Mouse (Mus musculus) heart, embryonic 13.5 days (tissue): ENCODE measurements around the gene Rangrf. TPM values are rescaled to one million over a fixed set of nuclear protein-coding genes. Genes with fewer than 3 reads are reported as not detected.
"Not testable (repeated sequence)": the region's sequence is repeated elsewhere in the genome, so short reads cannot be mapped to it uniquely, and the experiment has no call there.

Experiments
- ATAC-seq: fragments of 200-750 bp; cut with Nextera tagmentation; 2 replicates; pipeline ENCODE4 v1.8.0; 2017; ENCODE audit warnings: moderate TSS enrichment; ENCODE audit not compliant: insufficient number of reproducible peaks, low FRiP score, low TSS enrichment; ENCODE audit errors: extremely low read depth
- H3K27ac ChIP-seq: fragments of 300-500 bp; sonication (generic); replicated peaks from 2 replicates; pipeline ENCODE4 v1.5.1; 2015; ENCODE audit warnings: moderate library complexity, mild to moderate bottlenecking, inconsistent platforms
- H3K27me3 ChIP-seq: fragments of 300-500 bp; sonication (generic); replicated peaks from 2 replicates; pipeline ENCODE4 v1.6.1; 2015; ENCODE audit warnings: mild to moderate bottlenecking, inconsistent platforms
- H3K36me3 ChIP-seq: fragments of 300-500 bp; sonication (generic); 2 replicates; pipeline ENCODE4 v1.6.1; 2015; ENCODE audit warnings: mild to moderate bottlenecking, inconsistent platforms
- H3K4me1 ChIP-seq: fragments of 300-500 bp; sonication (generic); 2 replicates; pipeline ENCODE4 v1.6.1; 2015; ENCODE audit warnings: inconsistent platforms
- H3K4me2 ChIP-seq: fragments of 300-500 bp; sonication (generic); 2 replicates; pipeline ENCODE4 v1.6.1; 2015; ENCODE audit warnings: inconsistent platforms, mild to moderate bottlenecking, moderate library complexity
- H3K4me3 ChIP-seq: fragments of 300-500 bp; sonication (generic); 2 replicates; pipeline ENCODE4 v1.5.1; 2015; ENCODE audit warnings: moderate library complexity, mild to moderate bottlenecking, inconsistent platforms
- H3K9ac ChIP-seq: fragments of 300-500 bp; sonication (generic); 2 replicates; pipeline ENCODE4 v1.6.1; 2015; ENCODE audit warnings: inconsistent platforms, mild to moderate bottlenecking, moderate library complexity
- H3K9me3 ChIP-seq: fragments of 300-500 bp; sonication (generic); 2 replicates; pipeline ENCODE4 v1.6.1; 2016; ENCODE audit warnings: inconsistent platforms
- WGBS: fragments of 180-500 bp; shearing (Covaris S2); methylation state at CpG from one replicate; pipeline ENCODE4 v1.1.7; 2015; ENCODE audit warnings: mixed read lengths; 5-methylcytosine and 5-hydroxymethylcytosine counted together
- polyA plus RNA-seq: library from polyadenylated mRNA; unstranded; fragments of >200 nt; fragmentation: Nextera tagmentation; extraction: Ambion mirVana; gene quantifications from 2 replicates; pipeline ENCODE4 v1.2.1, GENCODE M21; 2015

The Rangrf gene
- polyA plus RNA-seq, 1 experiment from 2014 or later: 67.9 TPM

DNA sequence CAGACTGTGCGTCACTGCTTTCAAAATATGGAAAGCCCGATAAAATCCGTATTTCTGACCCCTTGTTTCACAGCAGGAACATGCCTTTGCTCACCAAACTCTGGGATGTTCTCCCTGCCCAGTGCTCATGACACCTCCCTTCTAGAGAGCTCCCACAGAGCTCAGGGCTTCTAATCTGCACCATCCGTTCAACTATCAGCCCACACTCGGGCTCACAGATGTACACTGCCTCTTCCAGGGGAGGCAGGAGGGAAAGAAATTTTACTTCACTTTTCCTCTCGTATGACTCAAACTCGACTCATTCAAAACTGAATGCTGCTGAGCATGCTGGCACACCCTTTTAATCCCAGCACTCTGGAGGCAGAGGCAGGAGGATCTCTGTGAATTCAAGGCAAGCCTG is 30.2 kb upstream of the Rangrf start:
- Histone ChIP-seq H3K4me2 (no peak overlapping the region), H3K27ac (no peak overlapping the region), H3K36me3 (peaks cover 33% of the 10 kb centered on the region), H3K4me3 (no peak overlapping the region), H3K4me1 (peaks cover 11% of the 10 kb centered on the region), H3K27me3 (no peaks in the 10 kb centered on the region), H3K9me3 (no peaks in the 10 kb centered on the region), H3K9ac (no peak overlapping the region)
- WGBS: 78% methylated on average over 7 of the region's 7 CpGs
- no peak for ATAC-seq

DNA sequence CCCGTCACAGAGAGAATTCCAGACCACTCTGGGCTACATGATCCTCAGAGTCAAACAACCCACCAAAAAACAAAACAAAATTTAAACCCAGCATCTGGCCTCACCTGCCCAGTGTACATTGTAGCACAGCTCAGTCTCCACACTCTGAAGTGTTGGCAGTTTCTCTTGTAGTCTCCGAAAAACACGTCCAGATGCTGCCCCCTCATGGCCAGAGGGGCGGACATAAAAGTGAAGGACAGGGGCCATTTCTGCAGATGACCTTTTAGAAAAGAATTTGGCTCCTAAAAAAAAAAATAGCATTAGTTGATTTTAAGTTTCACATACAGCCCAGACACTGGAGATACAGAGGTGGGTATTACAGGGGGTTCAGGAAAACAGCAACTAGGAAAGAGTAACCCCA is 28.6 kb upstream of the Rangrf start:
- Histone ChIP-seq H3K9me3 (no peaks in the 10 kb centered on the region), H3K36me3 (peaks cover 49% of the 10 kb centered on the region), H3K9ac (no peak overlapping the region), H3K27me3 (no peaks in the 10 kb centered on the region), H3K4me3 (no peak overlapping the region), H3K27ac (no peak overlapping the region), H3K4me1 (peaks cover 11% of the 10 kb centered on the region), H3K4me2 (no peak overlapping the region)
- ATAC-seq: no peak
- 42% methylated on average over 4 of the region's 4 CpGs for WGBS

DNA sequence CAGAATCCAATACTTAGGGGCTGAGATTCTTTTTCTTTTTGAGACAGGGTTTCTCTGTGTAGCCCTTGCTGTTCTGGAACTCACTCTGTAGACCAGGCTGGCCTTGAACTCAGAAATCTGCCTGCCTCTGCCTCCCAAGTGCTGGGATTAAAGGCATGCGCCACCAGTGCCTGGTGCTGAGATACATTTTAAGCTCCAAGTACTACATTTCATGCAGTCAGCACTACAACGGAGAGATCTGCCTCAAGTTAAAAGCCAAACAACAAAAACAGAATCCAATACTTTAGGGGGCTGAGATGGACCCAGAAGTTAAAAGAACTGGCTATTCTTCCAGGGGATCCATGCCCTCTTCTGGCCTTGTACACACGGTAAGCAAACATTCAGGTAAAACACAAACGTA is 27.8 kb upstream of the Rangrf start:
- peaks cover 57% of the 10 kb centered on the region for H3K36me3 ChIP-seq
- not testable (repeated sequence) for H3K4me1 ChIP-seq, H3K9ac ChIP-seq, H3K27me3 ChIP-seq, H3K4me2 ChIP-seq, H3K9me3 ChIP-seq, H3K27ac ChIP-seq, H3K4me3 ChIP-seq, ATAC-seq
- 94% methylated on average over 4 of the region's 4 CpGs for WGBS

DNA sequence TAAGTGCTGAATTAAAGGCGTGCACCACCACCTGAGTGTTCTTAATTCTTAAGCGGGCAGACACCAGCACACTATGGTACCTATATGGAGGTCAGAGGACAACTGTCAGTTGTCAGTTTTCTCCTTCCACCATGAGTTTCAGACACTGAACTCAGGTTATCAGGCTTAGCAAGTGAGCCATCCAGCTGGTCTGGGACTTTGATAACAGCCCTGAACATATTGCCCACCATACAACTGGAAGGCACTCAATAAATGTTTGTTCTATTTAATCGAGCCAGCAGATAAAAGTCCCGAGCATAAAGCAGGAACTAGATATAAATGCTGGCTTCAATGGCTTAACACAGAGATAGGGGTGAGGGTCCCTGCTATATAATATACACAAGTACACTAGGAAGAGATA is 22.1 kb upstream of the Rangrf start:
- no peak for ATAC-seq
- no peak overlapping the region for H3K27ac ChIP-seq
- no peaks in the 10 kb centered on the region for H3K4me1 ChIP-seq
- H3K4me2 ChIP-seq: no peak overlapping the region
- no peaks in the 10 kb centered on the region for H3K9me3 ChIP-seq
- H3K9ac ChIP-seq: no peak overlapping the region
- peaks cover 98% of the 10 kb centered on the region for H3K36me3 ChIP-seq
- no peak overlapping the region for H3K4me3 ChIP-seq
- WGBS: 84% methylated on average over 4 of the region's 4 CpGs
- no peaks in the 10 kb centered on the region for H3K27me3 ChIP-seq

DNA sequence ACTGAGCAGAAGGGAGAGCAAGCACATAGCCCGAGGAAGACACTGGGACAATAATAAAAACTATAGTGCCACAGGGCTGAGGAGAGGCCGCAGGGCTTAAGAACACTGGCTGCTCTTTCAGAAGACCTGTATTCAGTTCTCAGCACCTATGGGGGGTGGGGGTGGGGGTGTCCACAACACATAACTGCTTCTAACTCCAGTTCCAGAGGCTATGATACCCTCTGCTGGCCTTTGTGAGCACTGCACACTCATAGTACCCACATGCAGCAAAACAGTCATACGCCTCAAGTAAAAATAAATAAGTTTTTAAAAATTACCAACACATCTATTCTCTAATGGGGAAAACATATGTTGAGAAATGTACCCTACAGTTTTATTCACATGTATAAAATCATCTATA is 19.4 kb upstream of the Rangrf start:
- H3K36me3 ChIP-seq: peaks cover 98% of the 10 kb centered on the region

DNA sequence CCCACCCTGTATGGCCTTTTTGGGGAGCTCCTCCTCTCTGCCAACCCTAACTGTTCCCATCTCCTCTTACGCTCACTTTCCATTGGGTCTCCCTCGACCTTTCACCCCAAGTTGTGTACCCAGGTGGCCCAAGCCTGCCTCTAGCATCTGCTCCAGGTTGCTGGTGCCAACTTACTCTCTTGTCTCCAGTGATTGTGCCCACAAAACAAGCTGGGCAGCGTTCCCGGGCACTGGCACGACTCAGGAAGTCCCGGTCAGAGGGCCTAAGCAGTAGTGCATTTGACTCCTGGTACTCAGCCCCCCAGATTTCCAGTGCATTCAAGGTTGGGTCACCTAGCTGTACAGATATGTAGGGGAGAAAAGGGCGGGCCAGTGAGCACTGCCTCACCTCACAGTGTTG is 18.1 kb upstream of the Rangrf start:
- Histone ChIP-seq H3K4me3 (no peak overlapping the region), H3K4me1 (no peaks in the 10 kb centered on the region), H3K9ac (no peak overlapping the region), H3K27me3 (no peaks in the 10 kb centered on the region), H3K9me3 (no peaks in the 10 kb centered on the region), H3K36me3 (peaks cover 98% of the 10 kb centered on the region), H3K4me2 (no peak overlapping the region), H3K27ac (no peak overlapping the region)
- ATAC-seq: no peak
- WGBS: 88% methylated on average over 7 of the region's 7 CpGs

More for the DNA sequence above, 19.4 kb upstream of the Rangrf start:
- no peaks in the 10 kb centered on the region for H3K9me3 ChIP-seq
- H3K27ac ChIP-seq: no peak overlapping the region
- H3K4me2 ChIP-seq: no peak overlapping the region
- ATAC-seq: no peak
- 95% methylated on average over 3 of the region's 3 CpGs for WGBS
- H3K4me3 ChIP-seq: no peak overlapping the region
- H3K4me1 ChIP-seq: no peaks in the 10 kb centered on the region
- no peak overlapping the region for H3K9ac ChIP-seq
- no peaks in the 10 kb centered on the region for H3K27me3 ChIP-seq

DNA sequence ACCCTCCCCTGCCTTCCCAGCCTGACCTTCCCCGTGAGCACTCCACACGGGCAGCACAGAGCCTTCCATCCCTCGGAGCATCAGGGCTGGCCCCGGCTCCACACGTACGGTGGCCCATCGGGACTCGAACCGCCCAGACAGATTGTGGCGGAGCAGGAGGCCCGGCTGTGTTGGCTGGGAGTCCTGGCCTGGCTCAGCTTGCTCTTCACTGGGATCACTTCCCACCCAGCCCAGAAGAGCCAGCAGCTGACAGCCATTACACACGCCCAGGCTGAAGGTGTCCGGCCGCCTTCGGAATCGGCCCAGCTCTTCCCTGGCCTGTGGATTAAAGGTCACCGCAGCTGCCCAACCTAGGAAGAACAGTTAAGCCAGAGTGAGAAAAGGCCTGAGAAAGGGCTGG is 13.4 kb upstream of the Rangrf start:
- Histone ChIP-seq H3K27me3 (no peaks in the 10 kb centered on the region), H3K27ac (no peak overlapping the region), H3K4me2 (no peak overlapping the region), H3K9ac (no peak overlapping the region), H3K4me1 (no peaks in the 10 kb centered on the region), H3K9me3 (no peaks in the 10 kb centered on the region), H3K4me3 (no peak overlapping the region), H3K36me3 (peaks cover 76% of the 10 kb centered on the region)
- WGBS: 94% methylated on average over 17 of the region's 17 CpGs
- no peak for ATAC-seq

DNA sequence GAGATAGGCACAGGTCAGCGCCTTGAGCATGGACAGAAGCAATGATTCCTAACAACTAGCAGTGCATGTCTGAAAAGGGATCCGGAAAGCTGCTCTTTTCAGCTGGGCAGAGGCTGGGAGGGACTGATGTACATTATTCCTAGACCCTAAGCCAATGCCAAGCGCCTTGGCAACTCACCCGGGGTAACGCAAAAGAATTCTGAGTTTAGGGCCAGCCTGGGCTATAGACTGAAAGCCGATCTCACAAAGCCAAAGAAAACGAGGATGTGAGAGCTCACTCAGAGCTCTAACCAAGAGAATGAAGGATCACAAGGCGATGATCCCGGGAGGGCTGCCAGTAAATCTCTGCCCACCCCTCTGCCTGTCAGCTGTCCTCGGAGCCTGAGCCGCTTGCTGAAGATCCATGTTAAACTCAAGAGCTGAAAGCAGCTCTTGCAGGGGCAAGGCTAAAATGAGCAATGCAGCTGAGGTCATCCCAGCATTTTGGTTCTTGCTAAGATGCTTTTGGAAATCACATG is 12.4 kb upstream of the Rangrf start:
- Histone ChIP-seq H3K27ac (no peak overlapping the region), H3K4me1 (no peaks in the 10 kb centered on the region), H3K9ac (no peak overlapping the region), H3K4me2 (no peak overlapping the region), H3K36me3 (peaks cover 66% of the 10 kb centered on the region), H3K9me3 (no peaks in the 10 kb centered on the region), H3K27me3 (no peaks in the 10 kb centered on the region), H3K4me3 (no peak overlapping the region)
- 84% methylated on average over 11 of the region's 11 CpGs for WGBS
- ATAC-seq: no peak

DNA sequence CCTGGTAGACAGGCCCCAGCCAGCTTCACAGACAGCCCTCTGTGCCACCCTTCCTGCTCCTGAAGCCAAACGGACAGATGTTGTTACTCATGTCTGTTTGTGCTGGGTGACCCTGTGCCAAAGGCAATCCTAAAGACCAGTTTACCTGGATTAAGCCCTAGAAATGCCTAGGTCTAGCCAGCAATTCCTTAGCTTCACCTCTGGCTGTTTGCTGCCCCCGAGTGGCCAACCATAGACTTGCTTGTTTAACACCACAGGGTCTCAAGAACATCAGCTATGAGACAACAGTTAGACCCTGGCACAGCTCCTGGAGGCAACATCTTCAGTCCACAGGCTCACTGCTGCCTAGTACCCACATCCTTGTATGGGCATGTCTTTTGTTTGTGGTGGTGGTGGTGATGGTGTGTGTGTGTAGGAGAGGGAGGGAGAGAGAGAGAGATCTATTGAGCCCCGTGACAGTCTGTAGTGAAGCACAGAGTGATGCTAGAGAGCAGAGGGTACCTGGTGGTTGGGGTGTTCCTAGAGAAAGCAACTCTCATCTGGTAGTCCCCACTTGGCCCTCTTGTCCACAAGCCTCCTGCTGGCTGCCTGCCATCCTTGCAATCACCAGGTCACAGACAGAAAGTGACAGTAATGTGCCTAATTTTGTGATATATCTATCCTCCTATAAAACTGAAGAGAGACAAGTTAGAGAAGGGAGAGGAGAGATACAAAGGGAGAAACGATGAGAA is 7.8 kb upstream of the Rangrf start:
- H3K4me2 ChIP-seq: no peak overlapping the region
- H3K27ac ChIP-seq: no peak overlapping the region
- no peaks in the 10 kb centered on the region for H3K9me3 ChIP-seq
- ATAC-seq: no peak
- no peaks in the 10 kb centered on the region for H3K4me1 ChIP-seq
- H3K36me3 ChIP-seq: peaks cover 20% of the 10 kb centered on the region
- peak overlapping the region; percentile 24; the same call in 1 of the 2 replicates for H3K9ac ChIP-seq
- 29% methylated on average over 4 of the region's 4 CpGs for WGBS
- H3K4me3 ChIP-seq: no peak overlapping the region
- no peaks in the 10 kb centered on the region for H3K27me3 ChIP-seq

DNA sequence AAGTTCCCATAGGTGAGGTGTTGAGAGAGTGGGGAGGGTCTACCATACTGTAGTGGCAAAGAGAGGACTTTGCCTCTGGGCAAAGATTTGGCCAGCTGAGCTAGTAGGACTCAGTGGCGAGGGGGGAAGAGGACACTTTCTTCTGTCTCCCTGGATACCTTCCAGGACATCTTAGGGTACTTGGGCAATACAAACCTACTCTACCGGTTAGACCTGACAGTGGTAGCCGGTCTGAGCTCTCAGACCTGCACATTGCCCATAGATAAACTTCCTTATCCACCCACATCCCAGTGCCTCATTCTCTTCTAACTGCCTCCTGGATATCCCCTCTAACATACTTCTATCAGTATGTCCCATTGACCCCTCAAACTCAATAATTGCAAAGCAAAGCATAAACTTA is 5.9 kb upstream of the Rangrf start:
- ATAC-seq: no peak
- 58% methylated on average over 3 of the region's 3 CpGs for WGBS
- H3K9me3 ChIP-seq: no peaks in the 10 kb centered on the region
- no peaks in the 10 kb centered on the region for H3K4me1 ChIP-seq
- 0 out of 2 replicates have a peak, but pooled peaks cover 1% of the 10 kb centered on the region for H3K27me3 ChIP-seq
- H3K9ac ChIP-seq: no peak overlapping the region
- peaks cover 7% of the 10 kb centered on the region; the same call in 1 of the 2 replicates for H3K36me3 ChIP-seq
- H3K27ac ChIP-seq: no peak overlapping the region
- H3K4me3 ChIP-seq: no peak overlapping the region
- no peak overlapping the region for H3K4me2 ChIP-seq

DNA sequence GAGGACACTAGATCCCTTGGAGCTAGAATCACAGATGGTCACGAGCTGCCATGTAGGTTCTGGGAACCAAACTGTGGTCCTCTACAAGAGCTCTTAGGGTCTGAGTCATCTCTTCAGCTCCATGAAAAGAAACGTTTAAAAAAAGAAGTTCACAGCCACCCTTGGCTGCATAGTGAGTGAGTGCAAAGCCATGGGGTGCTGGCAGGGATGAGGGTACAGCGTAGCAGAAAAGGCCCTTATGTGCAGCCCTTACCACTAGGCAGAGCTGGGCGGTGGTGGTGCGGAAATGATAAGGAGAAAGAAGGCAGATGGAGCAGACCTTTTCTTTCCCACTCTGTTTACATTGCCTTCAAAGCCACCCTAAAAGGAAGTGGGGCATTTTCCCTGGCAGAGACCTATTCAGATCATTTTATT is 4.3 kb upstream of the Rangrf start:
- WGBS: 52% methylated on average over 5 of the region's 5 CpGs
- H3K36me3 ChIP-seq: no peaks in the 10 kb centered on the region
- H3K4me2 ChIP-seq: no peak overlapping the region
- H3K9ac ChIP-seq: no peak overlapping the region
- H3K4me1 ChIP-seq: no peaks in the 10 kb centered on the region
- peaks cover 6% of the 10 kb centered on the region; the same call in 1 of the 2 replicates for H3K27me3 ChIP-seq
- ATAC-seq: no peak
- H3K27ac ChIP-seq: no peak overlapping the region; the same call in 1 of the 2 replicates
- H3K9me3 ChIP-seq: no peaks in the 10 kb centered on the region
- no peak overlapping the region for H3K4me3 ChIP-seq

DNA sequence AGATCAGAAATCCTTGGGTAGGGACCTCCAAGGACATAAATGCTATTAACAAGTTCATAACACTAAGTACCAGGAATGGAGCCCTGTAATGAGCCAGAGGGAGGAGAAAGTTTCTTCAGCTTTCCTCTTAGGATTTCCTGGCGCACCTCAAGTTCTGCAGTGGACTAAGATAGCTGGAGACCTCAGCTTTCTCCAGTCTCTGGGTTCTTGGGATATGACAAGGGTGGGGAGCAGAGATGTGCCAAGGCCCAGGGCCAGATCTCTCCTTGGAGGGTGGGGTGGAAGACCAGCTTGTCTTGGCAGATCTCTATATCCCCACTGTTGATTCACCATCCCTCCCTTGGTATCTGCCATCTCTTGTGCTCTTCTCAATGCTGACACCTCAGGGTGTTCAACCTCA is 616 bp upstream of the Rangrf start:
- Histone ChIP-seq H3K4me1 (peaks cover 26% of the 10 kb centered on the region), H3K4me2 (no peak overlapping the region), H3K36me3 (no peaks in the 10 kb centered on the region), H3K9me3 (no peaks in the 10 kb centered on the region), H3K27me3 (peaks cover 6% of the 10 kb centered on the region; the same call in 1 of the 2 replicates), H3K4me3 (no peak overlapping the region), H3K27ac (no peak overlapping the region), H3K9ac (no peak overlapping the region)
- 88% methylated on average over 1 of the region's 1 CpGs for WGBS
- ATAC-seq: no peak
